Mouse (Mus musculus) thymus, adult 2 months (tissue): ENCODE measurements at regions not wholly inside any gene's neighbourhood (a gene's known extent, or its start where the extent isn't known, plus 50 kb on each side); places are given as distances from the start of the nearest gene placed in this dataset.

Source experiments
- CTCF ChIP-seq: fragments of 200-500 bp; IDR thresholded peaks from 2 replicates; pipeline ENCODE4 v1.5.1; 2012; ENCODE audit warnings: mild to moderate bottlenecking, control low read depth, low read length, moderate library complexity, borderline replicate concordance; ENCODE audit not compliant: control insufficient read depth, poor library complexity, insufficient read depth; ENCODE audit errors: extremely low read depth
- POLR2A ChIP-seq: fragments of 200-500 bp; IDR thresholded peaks from 2 replicates; pipeline ENCODE4 v1.6.1; 2012; ENCODE audit warnings: mild to moderate bottlenecking, low read length, control low read depth, moderate library complexity; ENCODE audit not compliant: control insufficient read depth, poor library complexity, insufficient read depth; ENCODE audit errors: extremely low read depth

GRCm38 (mm10) chr10:117909155-117909554 lies 63.3 kb upstream of the Rap1b start:
- TF ChIP-seq CTCF (no peak), POLR2A (no peak)
